Mouse (Mus musculus): ENCODE measurements around the gene Stx3. TPM values are rescaled to one million over a fixed set of nuclear protein-coding genes. Genes with fewer than 3 reads are reported as not detected.

Gene Stx3
- polyA plus RNA-seq, 1 experiment from 2014 or later = 23.2 TPM

GRCm38 (mm10) chr19:11730278-11730677 is 88.9 kb downstream of the Stx3 start:
- H3K36me3 ChIP-seq (ENCODE audit: control insufficient read depth, insufficient read depth, low read length) = no peaks in the 10 kb centered on the region
- H3K4me2 ChIP-seq (replicated peaks; ENCODE audit: low read depth, low read length) = no peak overlapping the region
- H3K9ac ChIP-seq (replicated peaks; ENCODE audit: low read depth, low read length) = no peak overlapping the region
- no peaks in the 10 kb centered on the region for H3K9me3 ChIP-seq (ENCODE audit: control insufficient read depth, low read depth, low read length)
- no peak overlapping the region for H3K4me3 ChIP-seq (ENCODE audit: low read depth, low read length)
- WGBS = 77% methylated on average over 1 of the region's 1 CpGs
- H3K27ac ChIP-seq (ENCODE audit: low read length) = no peak overlapping the region
- no peaks in the 10 kb centered on the region for H3K27me3 ChIP-seq (ENCODE audit: control insufficient read depth, insufficient read depth, low read length)
- no peak for ATAC-seq (ENCODE audit: insufficient number of reproducible peaks, insufficient read depth, low FRiP score, low read depth)
- H3K4me1 ChIP-seq (ENCODE audit: control insufficient read depth, insufficient read depth, low read length) = no peaks in the 10 kb centered on the region

GRCm38 (mm10) chr19:11727304-11727703 is 91.9 kb downstream of the Stx3 start:
- no peak overlapping the region for H3K27ac ChIP-seq (ENCODE audit: low read length)
- 91% methylated on average over 5 of the region's 5 CpGs for WGBS
- no peak overlapping the region for H3K9ac ChIP-seq (replicated peaks; ENCODE audit: low read depth, low read length)
- ATAC-seq (ENCODE audit: insufficient number of reproducible peaks, insufficient read depth, low FRiP score, low read depth) = no peak
- 0 out of 2 replicates have a peak, but pooled peaks cover 4% of the 10 kb centered on the region for H3K4me1 ChIP-seq (ENCODE audit: control insufficient read depth, insufficient read depth, low read length)
- H3K36me3 ChIP-seq (ENCODE audit: control insufficient read depth, insufficient read depth, low read length) = no peaks in the 10 kb centered on the region
- no peak overlapping the region for H3K4me2 ChIP-seq (replicated peaks; ENCODE audit: low read depth, low read length)
- no peak overlapping the region for H3K4me3 ChIP-seq (ENCODE audit: low read depth, low read length)
- no peaks in the 10 kb centered on the region for H3K27me3 ChIP-seq (ENCODE audit: control insufficient read depth, insufficient read depth, low read length)
- no peaks in the 10 kb centered on the region for H3K9me3 ChIP-seq (ENCODE audit: control insufficient read depth, low read depth, low read length)

- H3K4me2 ChIP-seq (replicated peaks; ENCODE audit: low read depth, low read length) = no peak overlapping the region
- 65% methylated on average over 2 of the region's 2 CpGs for WGBS
- no peaks in the 10 kb centered on the region for H3K27me3 ChIP-seq (ENCODE audit: control insufficient read depth, insufficient read depth, low read length)
- 0 out of 2 replicates have a peak, but pooled peaks cover 4% of the 10 kb centered on the region for H3K4me1 ChIP-seq (ENCODE audit: control insufficient read depth, insufficient read depth, low read length)
- H3K9me3 ChIP-seq (ENCODE audit: control insufficient read depth, low read depth, low read length) = no peaks in the 10 kb centered on the region
- H3K36me3 ChIP-seq (ENCODE audit: control insufficient read depth, insufficient read depth, low read length) = no peaks in the 10 kb centered on the region
- no peak overlapping the region for H3K9ac ChIP-seq (replicated peaks; ENCODE audit: low read depth, low read length)
- H3K4me3 ChIP-seq (ENCODE audit: low read depth, low read length) = no peak overlapping the region
- no peak for ATAC-seq (ENCODE audit: insufficient number of reproducible peaks, insufficient read depth, low FRiP score, low read depth)
- no peak overlapping the region for H3K27ac ChIP-seq (ENCODE audit: low read length)
Measured at GRCm38 (mm10) chr19:11725915-11726314, 93.3 kb downstream of the Stx3 start.

Other genes with a start within 250 kb of the Stx3 start
- 4.3 and 7.1 TPM in 2 replicates for gene Ms4a6d, start 214.6 kb downstream of the Stx3 start, polyA plus RNA-seq (2014; fragmentation: Nextera tagmentation; extraction: Ambion mirVana)
- gene Ms4a2, start 195.7 kb downstream of the Stx3 start, polyA plus RNA-seq (2014; fragmentation: Nextera tagmentation; extraction: Ambion mirVana) = 0.41 TPM in 1 of 2 replicates, not detected in the other
- 0.43 TPM in 1 of 2 replicates, not detected in the other for gene Ms4a3, start 178.6 kb downstream of the Stx3 start, polyA plus RNA-seq (2014; fragmentation: Nextera tagmentation; extraction: Ambion mirVana)
- gene Oosp2, start 158.8 kb downstream of the Stx3 start, polyA plus RNA-seq (2014; fragmentation: Nextera tagmentation; extraction: Ambion mirVana) = not detected in 2 replicates
- not detected in 2 replicates for gene Oosp1, start 128.3 kb downstream of the Stx3 start, polyA plus RNA-seq (2014; fragmentation: Nextera tagmentation; extraction: Ambion mirVana)
- not detected in 2 replicates for gene Oosp3, start 122.3 kb downstream of the Stx3 start, polyA plus RNA-seq (2014; fragmentation: Nextera tagmentation; extraction: Ambion mirVana)
- gene Gif, start 71.8 kb downstream of the Stx3 start, polyA plus RNA-seq (2014; fragmentation: Nextera tagmentation; extraction: Ambion mirVana) = 0.58 and 1.3 TPM in 2 replicates
- gene Mrpl16, start 49.0 kb downstream of the Stx3 start, polyA plus RNA-seq (2014; fragmentation: Nextera tagmentation; extraction: Ambion mirVana) = 51.1 and 59.7 TPM in 2 replicates
- gene Olfr1417, start 19.8 kb upstream of the Stx3 start, polyA plus RNA-seq (2014; fragmentation: Nextera tagmentation; extraction: Ambion mirVana) = 0.27 TPM in 1 of 2 replicates, not detected in the other
- gene Olfr1418, start 41.7 kb upstream of the Stx3 start, polyA plus RNA-seq (2014; fragmentation: Nextera tagmentation; extraction: Ambion mirVana) = not detected in 2 replicates
- not detected in 2 replicates for gene Olfr1419, start 55.7 kb upstream of the Stx3 start, polyA plus RNA-seq (2014; fragmentation: Nextera tagmentation; extraction: Ambion mirVana)
- 0.27 TPM in 1 of 2 replicates, not detected in the other for gene Olfr1420, start 67.2 kb upstream of the Stx3 start, polyA plus RNA-seq (2014; fragmentation: Nextera tagmentation; extraction: Ambion mirVana)
- gene Patl1, start 93.0 kb upstream of the Stx3 start, polyA plus RNA-seq (2014; fragmentation: Nextera tagmentation; extraction: Ambion mirVana) = 20.7 and 24.3 TPM in 2 replicates
- 10.9 and 11.2 TPM in 2 replicates for gene Osbp, start 146.5 kb upstream of the Stx3 start, polyA plus RNA-seq (2014; fragmentation: Nextera tagmentation; extraction: Ambion mirVana)
- gene Olfr1423, start 221.9 kb upstream of the Stx3 start, polyA plus RNA-seq (2014; fragmentation: Nextera tagmentation; extraction: Ambion mirVana) = not detected in 2 replicates
- not detected in 2 replicates for gene Olfr1424, start 243.3 kb upstream of the Stx3 start, polyA plus RNA-seq (2014; fragmentation: Nextera tagmentation; extraction: Ambion mirVana)

Data from stomach, embryonic 14.5 days (tissue).